Mouse (Mus musculus): ENCODE measurements around the gene Gmfb. TPM values are rescaled to one million over a fixed set of nuclear protein-coding genes. Genes with fewer than 3 reads are reported as not detected.

Gene Gmfb
- polyA plus RNA-seq (2012; ENCODE audit: insufficient read depth, insufficient read length, low replicate concordance, missing spikeins) = 72.9 TPM in 1 of 2 replicates, not detected in the other

DNA sequence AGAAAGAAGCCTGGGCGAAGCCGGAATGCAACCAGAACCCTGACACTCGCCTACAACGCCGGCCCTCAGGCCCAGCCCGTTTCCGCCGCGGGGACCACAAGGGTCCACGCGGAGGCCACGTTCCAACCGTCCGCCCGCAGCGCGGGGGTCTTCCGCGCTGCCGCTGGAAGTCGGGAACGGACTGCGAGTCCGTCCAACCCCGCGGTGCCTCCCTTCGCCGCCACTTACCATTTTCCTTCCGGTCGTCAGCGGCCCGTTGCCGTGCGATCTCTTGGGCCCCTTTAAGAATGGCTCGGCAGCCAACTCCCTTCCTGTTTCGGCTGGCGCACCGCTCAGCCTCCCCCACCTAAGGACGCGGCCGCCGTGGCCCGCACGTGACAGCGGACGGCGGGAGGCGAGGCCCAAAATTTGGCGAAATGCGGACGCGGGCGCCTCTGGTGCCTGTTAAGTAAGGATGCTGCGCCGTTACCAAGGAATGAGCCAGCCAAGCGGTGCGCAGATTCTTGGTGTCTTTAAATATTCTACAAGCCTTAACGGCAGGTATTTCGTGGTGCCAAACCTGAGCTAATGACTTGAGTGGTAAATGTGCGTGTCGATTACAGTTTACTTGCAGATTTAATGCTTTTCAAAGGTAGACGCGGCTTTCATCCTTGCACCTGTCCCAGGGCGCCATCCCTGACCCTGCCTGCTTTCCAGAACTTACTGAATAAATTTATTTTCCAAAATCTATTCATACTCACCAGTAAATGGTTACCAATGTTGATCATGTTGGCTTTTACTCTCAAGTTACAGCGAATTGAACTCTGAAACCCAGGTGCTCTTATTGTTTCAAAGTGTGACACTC lies at the start of gene Gmfb:
Gmfb (minus strand) TSS at position 370 of the 844 bp plus-strand sequence.
- Histone ChIP-seq H3K4me1 (ENCODE audit: control insufficient read depth, insufficient read depth, low read length) (peaks cover 3% of the 10 kb centered on the region; the same call in 1 of the 2 replicates), H3K27ac (ENCODE audit: insufficient read depth, low read depth, low read length) (peak within 1 kb of the TSS; percentile 47), H3K4me3 (ENCODE audit: insufficient read depth, low read depth, low read length) (peak within 1 kb of the TSS; percentile 70)
- WGBS = under 1% methylated on average over 65 of the region's 65 CpGs
- TF ChIP-seq POLR2A (IDR thresholded peaks at IDR 0.05; ENCODE audit: insufficient read depth, low read depth, low read length) (peak; percentile 76), CTCF (IDR thresholded peaks at IDR 0.05; ENCODE audit: insufficient read depth, low read depth, low read length) (no peak)

DNA sequence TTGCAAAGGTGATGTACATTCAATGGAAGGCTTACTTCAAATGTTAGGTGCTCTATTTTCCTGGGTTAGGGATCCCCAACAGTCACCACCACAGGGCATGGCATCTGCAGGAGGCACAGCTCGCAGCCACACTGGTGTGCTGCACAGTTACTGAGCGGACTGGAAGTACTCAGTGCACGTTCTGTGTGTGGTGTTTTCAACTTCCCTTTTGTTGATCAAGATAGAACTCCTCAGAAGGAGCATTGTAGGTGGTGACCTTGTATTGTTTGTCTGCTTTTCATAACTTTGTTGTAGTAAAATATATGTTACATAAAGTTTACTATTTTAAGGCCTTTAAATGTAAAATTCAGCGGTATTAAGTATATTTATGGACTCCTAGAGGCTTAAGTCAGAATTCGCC lies 40.9 kb upstream of the Gmfb start:
- TF ChIP-seq CTCF (IDR thresholded peaks at IDR 0.05; ENCODE audit: insufficient read depth, low read depth, low read length) = no peak
- TF ChIP-seq POLR2A (IDR thresholded peaks at IDR 0.05; ENCODE audit: insufficient read depth, low read depth, low read length) = no peak
- no peaks in the 10 kb centered on the region for H3K4me1 ChIP-seq (ENCODE audit: control insufficient read depth, insufficient read depth, low read length)

GRCm38 (mm10) chr14:46853677-46854076 lies 31.6 kb upstream of the Gmfb start:
- H3K4me3 ChIP-seq (ENCODE audit: insufficient read depth, low read depth, low read length) = no peak overlapping the region
- no peaks in the 10 kb centered on the region; the same call in 1 of the 2 replicates for H3K4me1 ChIP-seq (ENCODE audit: control insufficient read depth, insufficient read depth, low read length)
- 63% methylated on average over 11 of the region's 11 CpGs for WGBS
- no peak overlapping the region for H3K27ac ChIP-seq (ENCODE audit: insufficient read depth, low read depth, low read length)
- no peak for TF ChIP-seq POLR2A (IDR thresholded peaks at IDR 0.05; ENCODE audit: insufficient read depth, low read depth, low read length)
- no peak for TF ChIP-seq CTCF (IDR thresholded peaks at IDR 0.05; ENCODE audit: insufficient read depth, low read depth, low read length)

More for the DNA sequence above, 40.9 kb upstream of the Gmfb start:
- Histone ChIP-seq H3K27ac (ENCODE audit: insufficient read depth, low read depth, low read length) (no peak overlapping the region), H3K4me3 (ENCODE audit: insufficient read depth, low read depth, low read length) (no peak overlapping the region)
- WGBS = 89% methylated on average over 5 of the region's 5 CpGs

DNA sequence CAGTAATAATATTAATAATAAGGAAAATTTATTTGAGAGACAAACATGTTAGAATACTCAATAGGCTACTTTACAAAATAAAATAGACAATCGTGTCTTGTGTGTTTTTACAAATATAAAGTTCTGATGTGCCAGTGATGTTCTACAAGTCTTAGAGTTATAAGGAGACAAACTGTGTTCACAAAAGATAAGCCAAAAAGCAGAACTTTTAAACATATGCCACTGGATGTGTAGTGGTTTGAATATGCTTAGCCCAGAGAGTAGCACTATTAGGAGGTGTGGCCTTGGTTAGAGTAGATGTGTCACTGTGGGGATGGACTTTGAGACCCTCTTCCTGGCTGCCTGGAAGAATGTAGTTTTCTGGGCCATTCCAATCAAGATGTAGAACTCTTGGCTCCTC lies 27.7 kb upstream of the Gmfb start:
- 95% methylated on average over 1 of the region's 1 CpGs for WGBS
- no peak overlapping the region for H3K4me3 ChIP-seq (ENCODE audit: insufficient read depth, low read depth, low read length)
- TF ChIP-seq POLR2A (IDR thresholded peaks at IDR 0.05; ENCODE audit: insufficient read depth, low read depth, low read length) = no peak
- no peak for TF ChIP-seq CTCF (IDR thresholded peaks at IDR 0.05; ENCODE audit: insufficient read depth, low read depth, low read length)

GRCm38 (mm10) chr14:46848736-46849135 lies 26.7 kb upstream of the Gmfb start:
- no peak overlapping the region for H3K4me3 ChIP-seq (ENCODE audit: insufficient read depth, low read depth, low read length)
- WGBS = 91% methylated on average over 5 of the region's 5 CpGs
- H3K4me1 ChIP-seq (ENCODE audit: control insufficient read depth, insufficient read depth, low read length) = peaks cover 2% of the 10 kb centered on the region
- no peak overlapping the region for H3K27ac ChIP-seq (ENCODE audit: insufficient read depth, low read depth, low read length)
- TF ChIP-seq CTCF (IDR thresholded peaks at IDR 0.05; ENCODE audit: insufficient read depth, low read depth, low read length) (no peak), POLR2A (IDR thresholded peaks at IDR 0.05; ENCODE audit: insufficient read depth, low read depth, low read length) (no peak)

More for the DNA sequence above, 27.7 kb upstream of the Gmfb start:
- Histone ChIP-seq H3K4me1 (ENCODE audit: control insufficient read depth, insufficient read depth, low read length) (peaks cover 2% of the 10 kb centered on the region), H3K27ac (ENCODE audit: insufficient read depth, low read depth, low read length) (no peak overlapping the region)

GRCm38 (mm10) chr14:46848063-46848590 lies 26.1 kb upstream of the Gmfb start:
- 89% methylated on average over 4 of the region's 4 CpGs for WGBS
- TF ChIP-seq CTCF (IDR thresholded peaks at IDR 0.05; ENCODE audit: insufficient read depth, low read depth, low read length) (no peak), POLR2A (IDR thresholded peaks at IDR 0.05; ENCODE audit: insufficient read depth, low read depth, low read length) (no peak)
- H3K4me3 ChIP-seq (ENCODE audit: insufficient read depth, low read depth, low read length) = no peak overlapping the region

DNA sequence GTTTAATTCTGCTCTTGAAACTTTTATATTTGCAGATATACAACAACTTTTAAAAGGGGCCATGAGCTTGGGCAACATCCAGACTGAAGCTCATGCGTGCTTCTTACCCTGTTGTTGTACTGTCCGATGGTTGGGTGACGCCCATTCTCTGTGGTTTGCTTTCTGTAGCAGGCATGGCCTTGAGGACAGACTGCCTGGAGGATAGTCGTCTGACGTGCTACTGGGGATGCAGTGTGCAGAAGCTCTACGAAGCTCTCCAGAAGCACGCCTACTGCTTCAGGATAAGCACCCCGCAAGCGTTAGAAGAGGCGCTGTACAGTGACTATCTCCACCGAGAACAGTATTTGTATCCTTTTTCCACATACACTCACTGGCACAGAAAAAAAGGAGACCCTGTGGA lies 23.7 kb upstream of the Gmfb start:
- Histone ChIP-seq H3K4me3 (ENCODE audit: insufficient read depth, low read depth, low read length) (no peak overlapping the region), H3K4me1 (ENCODE audit: control insufficient read depth, insufficient read depth, low read length) (peaks cover 2% of the 10 kb centered on the region), H3K27ac (ENCODE audit: insufficient read depth, low read depth, low read length) (no peak overlapping the region)
- no peak for TF ChIP-seq POLR2A (IDR thresholded peaks at IDR 0.05; ENCODE audit: insufficient read depth, low read depth, low read length)
- TF ChIP-seq CTCF (IDR thresholded peaks at IDR 0.05; ENCODE audit: insufficient read depth, low read depth, low read length) = no peak
- 91% methylated on average over 11 of the region's 11 CpGs for whole genome bisulfite sequencing

More at GRCm38 (mm10) chr14:46848063-46848590, 26.1 kb upstream of the Gmfb start:
- Histone ChIP-seq H3K27ac (ENCODE audit: insufficient read depth, low read depth, low read length) (no peak overlapping the region), H3K4me1 (ENCODE audit: control insufficient read depth, insufficient read depth, low read length) (peaks cover 2% of the 10 kb centered on the region)

DNA sequence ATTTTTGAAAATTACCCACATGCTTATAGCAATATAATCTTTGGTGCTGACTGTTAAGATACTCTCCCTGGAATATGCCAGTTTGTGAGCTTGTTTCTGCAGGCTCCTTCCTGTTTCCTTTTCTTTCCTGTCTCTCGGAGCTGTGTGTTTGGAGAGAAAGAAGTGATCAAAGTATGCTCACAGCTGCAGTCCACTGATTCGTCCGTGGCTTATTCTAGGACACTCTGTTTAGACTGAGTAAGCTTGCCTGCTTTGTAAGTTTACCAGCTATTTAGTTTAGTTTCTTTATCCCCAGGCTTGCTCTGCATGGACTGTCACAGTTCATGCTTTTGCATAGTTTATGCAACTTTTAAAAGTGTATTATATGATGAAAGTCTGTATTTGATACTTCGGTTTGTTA lies 17.3 kb upstream of the Gmfb start:
- TF ChIP-seq CTCF (IDR thresholded peaks at IDR 0.05; ENCODE audit: insufficient read depth, low read depth, low read length) (no peak), POLR2A (IDR thresholded peaks at IDR 0.05; ENCODE audit: insufficient read depth, low read depth, low read length) (no peak)
- no peak overlapping the region for H3K4me3 ChIP-seq (ENCODE audit: insufficient read depth, low read depth, low read length)
- H3K4me1 ChIP-seq (ENCODE audit: control insufficient read depth, insufficient read depth, low read length) = no peaks in the 10 kb centered on the region
- H3K27ac ChIP-seq (ENCODE audit: insufficient read depth, low read depth, low read length) = no peak overlapping the region
- 55% methylated on average over 4 of the region's 4 CpGs for WGBS
